Mouse (Mus musculus): ENCODE results near the gene Eif3d.
"Not testable (repeated sequence)": the region's sequence is repeated elsewhere in the genome, so short reads cannot be mapped to it uniquely, and the experiment has no call there.

Eif3d gene

GRCm38 (mm10) chr15:77970470-77971292 is at the start of gene Eif3d:
Gene Eif3d (minus strand): TSS chr15:77970813.
- DNase-seq = peak; percentile 94

GRCm38 (mm10) chr15:78014046-78014445 is 43.4 kb upstream of the Eif3d start:
- DNase-seq = no peak

- not testable (repeated sequence) for DNase-seq
Measured at GRCm38 (mm10) chr15:78008206-78008605, 37.6 kb upstream of the Eif3d start.

GRCm38 (mm10) chr15:78003929-78004328 is 33.3 kb upstream of the Eif3d start:
- peak; percentile 23 for DNase-seq

- DNase-seq = no peak
Measured at GRCm38 (mm10) chr15:78001400-78001799, 30.8 kb upstream of the Eif3d start.

- no peak for DNase-seq
Measured at GRCm38 (mm10) chr15:77988541-77988940, 17.9 kb upstream of the Eif3d start.

GRCm38 (mm10) chr15:77983391-77983790 is 12.8 kb upstream of the Eif3d start:
- DNase-seq = no peak

GRCm38 (mm10) chr15:77982195-77982939 is 11.8 kb upstream of the Eif3d start:
- DNase-seq = peak; percentile 69

- no peak for DNase-seq
Measured at GRCm38 (mm10) chr15:77981181-77981680, 10.6 kb upstream of the Eif3d start.

GRCm38 (mm10) chr15:77979427-77979865 is 8.8 kb upstream of the Eif3d start:
- no peak for DNase-seq

- DNase-seq = no peak
Measured at GRCm38 (mm10) chr15:77977663-77978062, 7.0 kb upstream of the Eif3d start.

GRCm38 (mm10) chr15:77974165-77974841 is 3.7 kb upstream of the Eif3d start:
- no peak for DNase-seq

GRCm38 (mm10) chr15:77969940-77970469 is 608 bp downstream of the Eif3d start:
- DNase-seq = no peak

- DNase-seq = no peak
Measured at GRCm38 (mm10) chr15:77965117-77965528, 5.5 kb downstream of the Eif3d start.

GRCm38 (mm10) chr15:77962447-77962846 is 8.2 kb downstream of the Eif3d start:
- no peak for DNase-seq

- no peak for DNase-seq
Measured at GRCm38 (mm10) chr15:77960693-77961092, 9.9 kb downstream of the Eif3d start.

GRCm38 (mm10) chr15:77958071-77958470 is 12.5 kb downstream of the Eif3d start:
- no peak for DNase-seq

- no peak for DNase-seq
Measured at GRCm38 (mm10) chr15:77957625-77958024, 13.0 kb downstream of the Eif3d start.

GRCm38 (mm10) chr15:77956404-77956901 is 14.2 kb downstream of the Eif3d start, which contains the start of gene Foxred2:
Gene Foxred2 (minus strand): TSS chr15:77956722.
- DNase-seq = peak; percentile 92

GRCm38 (mm10) chr15:77955440-77956403 is 14.9 kb downstream of the Eif3d start:
- peak; percentile 34 for DNase-seq

- no peak for DNase-seq
Measured at GRCm38 (mm10) chr15:77954362-77954761, 16.3 kb downstream of the Eif3d start.

All from embryo, embryonic 11 days (tissue).